Mouse (Mus musculus) right cerebral cortex, postnatal 10 days (tissue): ENCODE data around the gene Lrrfip1.

ENCODE experiments used
- DNase-seq, 2 experiments: peaks; one replicate each; pipeline ENCODE4 v3.0.0; 2021; ENCODE audit warnings: low spot score in 2 of 2

The Lrrfip1 gene

GRCm38 (mm10) chr1:90998268-90998890, at the start of gene Lrrfip1:
Lrrfip1 (plus strand) TSS chr1:90998737.
- peak; percentile 66 to 76 for DNase-seq

GRCm38 (mm10) chr1:90949309-90949708, 49.2 kb upstream of the Lrrfip1 start:
- no peak for DNase-seq

GRCm38 (mm10) chr1:90951670-90952069, 46.9 kb upstream of the Lrrfip1 start:
- no peak for DNase-seq

- no peak for DNase-seq
Observed at GRCm38 (mm10) chr1:90952808-90953207, 45.7 kb upstream of the Lrrfip1 start, which contains the start of gene Prlh. Prlh (plus strand) TSS chr1:90953108.

GRCm38 (mm10) chr1:90953688-90954087, 44.8 kb upstream of the Lrrfip1 start:
- no peak for DNase-seq

GRCm38 (mm10) chr1:90956245-90957096, 42.1 kb upstream of the Lrrfip1 start:
- DNase-seq = peak; percentile 67 to 79

GRCm38 (mm10) chr1:90962526-90962925, 36.0 kb upstream of the Lrrfip1 start:
- no peak for DNase-seq

- no peak for DNase-seq
Observed at GRCm38 (mm10) chr1:90962994-90963393, 35.5 kb upstream of the Lrrfip1 start.

- DNase-seq = no peak
Observed at GRCm38 (mm10) chr1:90967583-90967982, 31.0 kb upstream of the Lrrfip1 start.

- DNase-seq = peak in 1 of 2 experiments; percentile 31
Observed at GRCm38 (mm10) chr1:90968649-90969048, 29.9 kb upstream of the Lrrfip1 start.

- peak in 1 of 2 experiments; percentile 16 for DNase-seq
Observed at GRCm38 (mm10) chr1:90969347-90969784, 29.2 kb upstream of the Lrrfip1 start, which contains the start of gene Rab17. Rab17 (minus strand) TSS chr1:90969661.

- DNase-seq = no peak
Observed at GRCm38 (mm10) chr1:90969881-90970390, 28.6 kb upstream of the Lrrfip1 start.

- peak; percentile 92 to 96 for DNase-seq
Observed at GRCm38 (mm10) chr1:90972911-90973573, 25.5 kb upstream of the Lrrfip1 start.

- DNase-seq = no peak
Observed at GRCm38 (mm10) chr1:90973574-90973911, 25.0 kb upstream of the Lrrfip1 start.

- peak; percentile 78 to 84 for DNase-seq
Observed at GRCm38 (mm10) chr1:90974906-90975649, 23.5 kb upstream of the Lrrfip1 start.

- peak in 1 of 2 experiments; percentile 24 for DNase-seq
Observed at GRCm38 (mm10) chr1:90975960-90976359, 22.6 kb upstream of the Lrrfip1 start.

GRCm38 (mm10) chr1:90980638-90981330, 17.8 kb upstream of the Lrrfip1 start:
- peak in 1 of 2 experiments; percentile 34 for DNase-seq

GRCm38 (mm10) chr1:90981346-90981745, 17.2 kb upstream of the Lrrfip1 start:
- DNase-seq = peak in 1 of 2 experiments; percentile 57

- DNase-seq = peak in 1 of 2 experiments; percentile 5
Observed at GRCm38 (mm10) chr1:90995916-90996315, 2.6 kb upstream of the Lrrfip1 start.

- peak in 1 of 2 experiments; percentile 18 for DNase-seq
Observed at GRCm38 (mm10) chr1:90997136-90997535, 1.4 kb upstream of the Lrrfip1 start.

GRCm38 (mm10) chr1:90997641-90998040, 896 bp upstream of the Lrrfip1 start:
- peak in 1 of 2 experiments; percentile 14 for DNase-seq
